Mouse (Mus musculus) kidney, embryonic 16.5 days (tissue): ENCODE measurements at regions not wholly inside any gene's neighbourhood (a gene's known extent, or its start where the extent isn't known, plus 50 kb on each side); places are given as distances from the start of the nearest gene placed in this dataset.

ENCODE experiments used
- ATAC-seq: fragments of 200-750 bp; cut with Nextera tagmentation; 2 replicates; pipeline ENCODE4 v1.8.0; 2017; ENCODE audit warnings: moderate TSS enrichment; ENCODE audit not compliant: low FRiP score, low TSS enrichment
- H3K27ac ChIP-seq: fragments of 300-500 bp; sonication (generic); 2 replicates; pipeline ENCODE4 v1.5.1; 2014; ENCODE audit warnings: low read length
- H3K27me3 ChIP-seq: fragments of 300-500 bp; sonication (generic); 2 replicates; pipeline ENCODE4 v1.6.1; 2014; ENCODE audit warnings: low read length, control low read depth, mixed read lengths; ENCODE audit not compliant: insufficient read depth
- H3K36me3 ChIP-seq: fragments of 300-500 bp; sonication (generic); 2 replicates; pipeline ENCODE4 v1.6.1; 2014; ENCODE audit warnings: low read length, control low read depth, mixed read lengths; ENCODE audit not compliant: insufficient read depth
- H3K4me1 ChIP-seq: fragments of 300-500 bp; sonication (generic); 2 replicates; pipeline ENCODE4 v1.6.1; 2014; ENCODE audit warnings: low read length, control low read depth, mixed read lengths; ENCODE audit not compliant: insufficient read depth
- H3K4me2 ChIP-seq: fragments of 300-500 bp; sonication (generic); replicated peaks from 2 replicates; pipeline ENCODE4 v1.6.1; 2014; ENCODE audit warnings: low read depth, low read length
- H3K4me3 ChIP-seq: fragments of 300-500 bp; sonication (generic); 2 replicates; pipeline ENCODE4 v1.5.1; 2014; ENCODE audit warnings: mild to moderate bottlenecking, low read length
- H3K9ac ChIP-seq: fragments of 300-500 bp; sonication (generic); replicated peaks from 2 replicates; pipeline ENCODE4 v1.6.1; 2014; ENCODE audit warnings: low read length
- H3K9me3 ChIP-seq: fragments of 300-500 bp; sonication (generic); 2 replicates; pipeline ENCODE4 v1.6.1; 2016; ENCODE audit warnings: low read length, control low read depth
- WGBS: fragments of 180-500 bp; shearing (Covaris S2); extraction: QIAGEN DNeasy Blood & Tissue Kit; methylation state at CpG from one replicate; pipeline ENCODE4 v1.1.7; 2014; 5-methylcytosine and 5-hydroxymethylcytosine counted together

DNA sequence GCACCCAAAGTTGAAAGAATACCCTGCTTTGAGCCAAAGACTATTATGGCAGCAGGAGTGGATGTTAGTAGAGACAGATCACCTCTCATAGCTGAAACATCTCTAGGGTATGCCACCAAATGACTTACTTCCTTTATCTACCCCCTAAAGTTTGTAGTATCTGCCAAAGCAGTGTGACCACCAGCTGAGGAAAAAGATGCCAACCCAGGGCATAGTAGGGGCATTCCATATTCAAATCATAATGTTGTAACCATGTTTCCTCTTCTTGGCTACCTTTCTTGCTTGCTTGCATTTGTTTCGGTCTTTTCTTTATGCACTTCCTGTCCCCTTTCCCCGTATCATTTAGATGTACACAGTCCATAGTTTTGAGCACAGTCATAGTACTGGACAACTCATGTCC, 1449.6 kb downstream of the Gsdmc2 start:
- Histone ChIP-seq H3K4me2 (no peak overlapping the region), H3K4me1 (peaks cover 4% of the 10 kb centered on the region; the same call in 1 of the 2 replicates), H3K27ac (no peak overlapping the region), H3K9me3 (no peaks in the 10 kb centered on the region), H3K27me3 (no peaks in the 10 kb centered on the region), H3K4me3 (no peak overlapping the region), H3K9ac (no peak overlapping the region), H3K36me3 (no peaks in the 10 kb centered on the region)
- ATAC-seq = no peak
- WGBS = 91% methylated on average over 2 of the region's 2 CpGs

DNA sequence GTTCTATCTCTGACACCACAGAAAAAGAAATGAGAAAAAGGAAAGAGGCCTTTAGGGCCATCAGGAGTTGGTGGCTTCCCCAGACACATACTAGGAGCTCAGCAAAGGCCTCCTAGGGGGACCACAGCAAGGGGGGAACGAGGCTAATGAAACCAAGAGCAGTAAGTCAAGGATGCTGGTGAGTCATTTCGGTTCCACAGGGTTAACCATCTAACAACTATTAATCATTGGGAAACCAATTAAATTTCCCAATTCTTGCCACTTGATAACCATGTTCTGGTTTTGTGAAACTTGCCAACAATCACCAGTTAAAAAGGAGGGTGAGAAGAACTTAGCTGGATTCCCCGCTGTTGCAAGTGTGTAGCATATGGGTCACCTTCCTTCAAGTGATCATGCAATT, 1451.6 kb downstream of the Gsdmc2 start:
- no peak overlapping the region for H3K4me2 ChIP-seq
- no peak overlapping the region for H3K4me3 ChIP-seq
- H3K36me3 ChIP-seq = no peaks in the 10 kb centered on the region
- peaks cover 4% of the 10 kb centered on the region; the same call in 1 of the 2 replicates for H3K4me1 ChIP-seq
- WGBS = 82% methylated on average over 3 of the region's 3 CpGs
- no peaks in the 10 kb centered on the region for H3K9me3 ChIP-seq
- ATAC-seq = no peak
- H3K9ac ChIP-seq = no peak overlapping the region
- no peaks in the 10 kb centered on the region for H3K27me3 ChIP-seq
- peak overlapping the region; percentile 8; the same call in 1 of the 2 replicates for H3K27ac ChIP-seq

GRCm38 (mm10) chr15:62392839-62393238, 1452.1 kb downstream of the Gsdmc2 start:
- ATAC-seq = no peak
- 68% methylated on average over 1 of the region's 1 CpGs for WGBS
- Histone ChIP-seq H3K27ac (peak overlapping the region; percentile 8; the same call in 1 of the 2 replicates), H3K4me2 (no peak overlapping the region), H3K4me1 (peaks cover 4% of the 10 kb centered on the region; the same call in 1 of the 2 replicates), H3K4me3 (no peak overlapping the region), H3K27me3 (no peaks in the 10 kb centered on the region), H3K36me3 (no peaks in the 10 kb centered on the region), H3K9me3 (no peaks in the 10 kb centered on the region), H3K9ac (no peak overlapping the region)

- no peak; the same call in 1 of the 2 replicates for ATAC-seq
- WGBS = 58% methylated on average over 3 of the region's 3 CpGs
- peak overlapping the region; percentile 8; the same call in 1 of the 2 replicates for H3K27ac ChIP-seq
Observed at GRCm38 (mm10) chr15:62392381-62392780, 1452.6 kb downstream of the Gsdmc2 start.

DNA sequence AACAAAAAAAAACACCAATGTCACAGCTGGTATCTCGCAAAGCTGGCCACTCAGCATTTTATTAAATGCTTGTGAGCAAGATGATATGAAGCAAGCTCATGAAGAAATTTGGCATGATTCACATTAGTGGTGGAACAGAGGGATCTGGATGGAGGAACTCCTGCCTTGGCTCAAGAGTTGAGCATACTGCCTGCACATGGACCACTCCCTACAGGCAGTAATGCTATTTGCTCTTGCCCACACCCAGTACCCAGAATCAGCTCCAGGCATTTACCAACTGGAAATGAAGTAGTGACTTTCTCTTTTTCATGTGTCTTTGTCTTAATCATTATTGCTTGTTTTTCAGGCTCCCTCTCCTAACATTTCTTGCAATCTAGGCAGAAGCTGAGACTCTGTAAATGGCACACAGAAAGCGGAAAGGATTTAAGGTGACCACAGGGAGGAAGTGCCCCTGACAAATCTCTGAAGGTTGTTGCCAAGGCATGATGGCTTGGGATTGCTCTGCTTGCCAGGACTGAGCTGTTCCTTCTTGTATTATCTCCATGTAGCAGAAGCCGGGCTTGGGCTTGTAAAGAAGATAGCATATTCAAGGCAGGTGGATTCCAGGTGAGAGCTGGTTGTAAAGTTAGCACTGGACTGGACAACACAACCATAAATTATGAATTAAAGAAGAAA, 1455.4 kb downstream of the Gsdmc2 start:
- WGBS = 88% methylated on average over 3 of the region's 3 CpGs
- ATAC-seq = no peak

More at GRCm38 (mm10) chr15:62392381-62392780, 1452.6 kb downstream of the Gsdmc2 start:
- H3K4me2 ChIP-seq = no peak overlapping the region
- H3K4me3 ChIP-seq = no peak overlapping the region
- H3K27me3 ChIP-seq = no peaks in the 10 kb centered on the region
- H3K9ac ChIP-seq = no peak overlapping the region
- H3K9me3 ChIP-seq = no peaks in the 10 kb centered on the region
- H3K4me1 ChIP-seq = peaks cover 2% of the 10 kb centered on the region; the same call in 1 of the 2 replicates
- H3K36me3 ChIP-seq = no peaks in the 10 kb centered on the region

GRCm38 (mm10) chr15:62382233-62382632, 1459.4 kb upstream of the A1bg start:
- Histone ChIP-seq H3K27ac (no peak overlapping the region), H3K4me3 (no peak overlapping the region), H3K27me3 (no peaks in the 10 kb centered on the region), H3K9me3 (0 out of 2 replicates have a peak, but pooled peaks cover 6% of the 10 kb centered on the region), H3K4me2 (no peak overlapping the region), H3K36me3 (no peaks in the 10 kb centered on the region), H3K4me1 (no peaks in the 10 kb centered on the region), H3K9ac (no peak overlapping the region)
- no peak for ATAC-seq
- WGBS = 72% methylated on average over 2 of the region's 2 CpGs

More for the DNA sequence above, 1455.4 kb downstream of the Gsdmc2 start:
- Histone ChIP-seq H3K4me3 (no peak overlapping the region), H3K36me3 (no peaks in the 10 kb centered on the region), H3K4me1 (no peaks in the 10 kb centered on the region), H3K27me3 (no peaks in the 10 kb centered on the region), H3K9me3 (no peaks in the 10 kb centered on the region), H3K27ac (no peak overlapping the region), H3K9ac (no peak overlapping the region), H3K4me2 (no peak overlapping the region)

DNA sequence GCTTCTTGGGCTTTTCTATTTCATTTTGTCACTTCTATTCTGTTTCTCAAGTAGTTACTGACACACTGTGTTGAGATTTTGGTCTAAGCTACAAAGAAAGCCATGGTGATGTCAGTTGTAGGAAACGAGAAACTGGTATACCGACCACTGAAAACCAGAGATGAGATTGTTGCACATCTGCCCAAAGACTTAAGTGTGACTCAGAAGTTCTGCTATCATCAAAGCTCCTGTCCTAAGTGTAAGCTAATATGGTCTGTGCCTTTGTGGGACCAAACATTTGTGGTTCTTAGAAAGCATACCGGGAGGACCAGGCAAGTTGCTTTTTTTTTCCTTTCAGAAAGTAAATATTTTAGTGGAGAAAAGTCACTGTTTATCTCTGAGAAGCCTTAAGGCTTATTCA, 1451.8 kb upstream of the A1bg start:
- 87% methylated on average over 3 of the region's 3 CpGs for WGBS
- Histone ChIP-seq H3K4me1 (no peaks in the 10 kb centered on the region), H3K4me2 (no peak overlapping the region), H3K36me3 (no peaks in the 10 kb centered on the region), H3K27ac (no peak overlapping the region), H3K4me3 (no peak overlapping the region), H3K9ac (no peak overlapping the region), H3K27me3 (no peaks in the 10 kb centered on the region), H3K9me3 (no peaks in the 10 kb centered on the region)
- no peak for ATAC-seq

GRCm38 (mm10) chr15:62361171-62361570, 1438.4 kb upstream of the A1bg start:
- H3K9me3 ChIP-seq = no peaks in the 10 kb centered on the region
- no peak overlapping the region for H3K4me3 ChIP-seq
- no peaks in the 10 kb centered on the region for H3K27me3 ChIP-seq
- no peak overlapping the region for H3K27ac ChIP-seq
- no peak overlapping the region for H3K9ac ChIP-seq
- no peak overlapping the region for H3K4me2 ChIP-seq
- ATAC-seq = no peak
- no peaks in the 10 kb centered on the region for H3K36me3 ChIP-seq
- no peaks in the 10 kb centered on the region for H3K4me1 ChIP-seq

- no peaks in the 10 kb centered on the region for H3K4me1 ChIP-seq
- 66% methylated on average over 8 of the region's 8 CpGs for WGBS
- no peaks in the 10 kb centered on the region for H3K9me3 ChIP-seq
- no peaks in the 10 kb centered on the region for H3K36me3 ChIP-seq
- no peak overlapping the region for H3K27ac ChIP-seq
- no peak overlapping the region for H3K4me3 ChIP-seq
- no peak for ATAC-seq
- no peak overlapping the region for H3K9ac ChIP-seq
- H3K27me3 ChIP-seq = no peaks in the 10 kb centered on the region
- no peak overlapping the region for H3K4me2 ChIP-seq
Observed at GRCm38 (mm10) chr15:62358338-62359239, 1435.8 kb upstream of the A1bg start.

GRCm38 (mm10) chr15:62353786-62354185, 1431.0 kb upstream of the A1bg start:
- H3K27me3 ChIP-seq = no peaks in the 10 kb centered on the region
- H3K27ac ChIP-seq = no peak overlapping the region
- no peaks in the 10 kb centered on the region for H3K9me3 ChIP-seq
- ATAC-seq = no peak
- H3K36me3 ChIP-seq = no peaks in the 10 kb centered on the region
- no peak overlapping the region for H3K4me2 ChIP-seq
- H3K4me1 ChIP-seq = no peaks in the 10 kb centered on the region
- WGBS = 71% methylated on average over 4 of the region's 4 CpGs
- no peak overlapping the region for H3K9ac ChIP-seq
- H3K4me3 ChIP-seq = no peak overlapping the region
